Comparison of ENCODE assay signal across 24 mouse cellular contexts in genomic region chr3:86317636-86318035, GRCm38 (mm10).
"Had no signal": no experiment of that assay in that cellular context is flagged by ENCODE, and none has a peak within 500 bp of the region (broad histone marks: within the 10 kb centered on the region; RNA-seq: fewer than 3 reads in every experiment).

No protein-coding gene starts in this region.

- H3K9ac ChIP-seq: limb, embryonic 13.5 days; liver, embryonic 12.5 days; liver, embryonic 15.5 days; lung, embryonic 15.5 days; midbrain, embryonic 13.5 days; neural tube, embryonic 13.5 days had no signal

- ATAC-seq: liver, embryonic 12.5 days; midbrain, embryonic 13.5 days; midbrain, embryonic 16.5 days had no signal

- H3K27ac ChIP-seq: layer of hippocampus, adult 2 months; limb, embryonic 13.5 days; liver, embryonic 12.5 days; liver, embryonic 15.5 days; lung, embryonic 15.5 days; midbrain, embryonic 10.5 days; midbrain, embryonic 13.5 days; neural tube, embryonic 13.5 days had no signal

- H3K36me3 ChIP-seq: limb, embryonic 13.5 days; lung, embryonic 15.5 days; midbrain, embryonic 10.5 days; midbrain, embryonic 13.5 days; neural tube, embryonic 13.5 days had no signal

- H3K4me3 ChIP-seq: layer of hippocampus, adult 2 months; limb, embryonic 10.5 days; limb, embryonic 13.5 days; liver, embryonic 12.5 days; liver, embryonic 15.5 days; lung, embryonic 15.5 days; megakaryocyte, embryonic 14.5 days; midbrain, embryonic 10.5 days; midbrain, embryonic 13.5 days; myocyte; neural tube, embryonic 13.5 days had no signal

- H3K9me3 ChIP-seq: limb, embryonic 10.5 days; limb, embryonic 13.5 days; liver, embryonic 12.5 days; liver, embryonic 15.5 days; lung, embryonic 15.5 days; megakaryocyte, embryonic 14.5 days; midbrain, embryonic 10.5 days; midbrain, embryonic 13.5 days; neural tube, embryonic 13.5 days had no signal

- H3K27me3 ChIP-seq: limb, embryonic 13.5 days; liver, embryonic 12.5 days; liver, embryonic 15.5 days; lung, embryonic 15.5 days; megakaryocyte, embryonic 14.5 days; midbrain, embryonic 13.5 days; neural tube, embryonic 13.5 days had no signal

- H3K4me1 ChIP-seq: limb, embryonic 13.5 days; liver, embryonic 12.5 days; liver, embryonic 15.5 days; lung, embryonic 15.5 days; midbrain, embryonic 10.5 days; midbrain, embryonic 13.5 days; neural tube, embryonic 13.5 days had no signal

- DNase-seq: kidney, adult 18-20 months; kidney, postnatal 14 days; layer of hippocampus, adult 9-11 months; liver; lung, adult 18-20 months; lung, postnatal 10 days; lung, postnatal 36 days; retina, postnatal 1 day; right cerebral cortex, postnatal 25 days; spleen, adult 18-20 months; thymus, adult 18-20 months; thymus, postnatal 14 days had no signal

- H3K4me2 ChIP-seq: limb, embryonic 13.5 days; liver, embryonic 12.5 days; liver, embryonic 15.5 days; lung, embryonic 15.5 days; midbrain, embryonic 13.5 days; neural tube, embryonic 13.5 days had no signal
